Mouse (Mus musculus): ENCODE measurements around the gene Adra1b. TPM values are rescaled to one million over a fixed set of nuclear protein-coding genes. Genes with fewer than 3 reads are reported as not detected.

Gene Adra1b
- polyA plus RNA-seq, 2 experiments, result 0.99 to 2.3 TPM

DNA sequence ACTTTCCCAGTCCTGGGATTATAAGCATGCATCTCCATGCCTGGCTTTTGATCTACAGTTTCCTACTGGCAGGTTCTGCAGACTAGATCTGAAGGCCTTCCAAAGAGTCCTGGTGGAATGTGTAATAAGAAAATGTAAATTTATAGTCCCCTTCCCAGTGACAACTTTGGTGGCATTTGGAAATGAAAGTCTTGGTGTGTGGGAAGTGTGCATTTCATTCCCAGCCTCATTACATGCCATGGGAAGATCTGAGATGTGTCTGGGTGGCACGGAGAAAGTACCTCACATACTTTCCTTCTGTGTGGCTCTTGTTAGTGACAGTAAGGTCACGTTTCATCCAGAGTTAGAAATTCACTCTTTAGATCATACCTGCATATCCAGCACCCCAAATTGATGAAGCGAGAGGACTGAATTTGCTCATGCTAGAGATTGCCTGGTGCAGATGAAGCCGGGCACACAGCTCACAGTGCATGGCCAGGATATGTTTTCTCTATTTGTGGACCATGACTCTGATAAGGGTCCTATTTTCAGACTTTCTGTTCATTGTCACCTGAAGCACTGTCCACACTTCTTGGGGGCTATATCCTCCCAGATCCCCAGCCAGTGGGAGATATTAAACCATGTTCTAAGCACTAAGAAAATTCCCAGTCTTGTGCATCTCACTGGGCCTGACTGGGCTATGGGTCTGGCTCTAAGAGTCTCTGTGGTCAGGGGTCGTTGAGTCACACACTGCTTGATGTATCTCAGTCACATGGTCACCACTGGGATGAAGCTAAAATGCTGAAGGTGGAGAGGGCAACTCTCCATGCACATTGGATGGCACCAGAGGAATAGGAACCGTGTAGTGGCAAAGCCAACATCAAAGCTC is 35.5 kb downstream of the Adra1b start:
- no peak for DNase-seq (ENCODE audit: low spot score)
- TF ChIP-seq POLR2A (IDR thresholded peaks at IDR 0.05; ENCODE audit: borderline replicate concordance, extremely low read depth, insufficient read depth, insufficient read length), result no peak
- no peak overlapping the region for H3K4me2 ChIP-seq (replicated peaks; ENCODE audit: low read depth, low read length, severe bottlenecking)
- WGBS, result 78% methylated on average over 6 of the region's 6 CpGs
- no peaks in the 10 kb centered on the region for H3K36me3 ChIP-seq (ENCODE audit: control insufficient read depth, insufficient read depth, low read length)
- no peaks in the 10 kb centered on the region for H3K9me3 ChIP-seq (ENCODE audit: control insufficient read depth, low read length)
- no peaks in the 10 kb centered on the region for H3K27me3 ChIP-seq (ENCODE audit: control insufficient read depth, insufficient read depth, low read length)
- H3K27ac ChIP-seq (replicated peaks; ENCODE audit: low read depth, low read length), result no peak overlapping the region
- H3K9ac ChIP-seq (ENCODE audit: low read depth, low read length, severe bottlenecking), result no peak overlapping the region
- ATAC-seq (ENCODE audit: low FRiP score, low read depth), result no peak
- no peaks in the 10 kb centered on the region for H3K4me1 ChIP-seq (ENCODE audit: control insufficient read depth, insufficient read depth, low read length)
- H3K4me3 ChIP-seq (replicated peaks; ENCODE audit: low read length), result no peak overlapping the region

DNA sequence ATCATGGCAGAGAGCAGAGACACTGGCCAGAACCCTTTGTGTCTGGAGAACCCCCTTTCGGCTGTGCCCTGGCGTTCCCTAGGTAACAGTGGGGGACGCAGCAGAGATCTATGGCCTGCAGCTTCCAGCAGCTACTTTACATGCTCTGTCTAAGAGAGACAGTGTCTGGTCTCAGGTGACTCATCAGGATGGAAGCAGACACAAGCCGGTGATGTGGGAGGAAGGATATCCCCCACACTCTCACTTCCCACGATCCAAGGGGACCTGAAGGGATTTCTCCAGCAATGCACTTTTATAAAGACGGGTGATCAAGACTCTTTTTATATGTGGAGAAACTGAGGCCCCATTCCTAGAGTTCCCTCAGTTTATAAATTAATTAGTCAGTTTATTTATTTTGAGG is 48.0 kb downstream of the Adra1b start:
- H3K27ac ChIP-seq (replicated peaks; ENCODE audit: low read depth, low read length), result no peak overlapping the region
- 76% methylated on average over 6 of the region's 6 CpGs for WGBS
- H3K36me3 ChIP-seq (ENCODE audit: control insufficient read depth, insufficient read depth, low read length), result no peaks in the 10 kb centered on the region
- H3K9me3 ChIP-seq (ENCODE audit: control insufficient read depth, low read length), result no peaks in the 10 kb centered on the region
- no peak overlapping the region for H3K4me3 ChIP-seq (replicated peaks; ENCODE audit: low read length)
- no peak for ATAC-seq (ENCODE audit: low FRiP score, low read depth)
- H3K27me3 ChIP-seq (ENCODE audit: control insufficient read depth, insufficient read depth, low read length), result no peaks in the 10 kb centered on the region
- TF ChIP-seq POLR2A (IDR thresholded peaks at IDR 0.05; ENCODE audit: borderline replicate concordance, extremely low read depth, insufficient read depth, insufficient read length), result no peak
- no peak for DNase-seq (ENCODE audit: low spot score)
- no peak overlapping the region for H3K9ac ChIP-seq (ENCODE audit: low read depth, low read length, severe bottlenecking)
- H3K4me2 ChIP-seq (replicated peaks; ENCODE audit: low read depth, low read length, severe bottlenecking), result no peak overlapping the region
- H3K4me1 ChIP-seq (ENCODE audit: control insufficient read depth, insufficient read depth, low read length), result no peaks in the 10 kb centered on the region

DNA sequence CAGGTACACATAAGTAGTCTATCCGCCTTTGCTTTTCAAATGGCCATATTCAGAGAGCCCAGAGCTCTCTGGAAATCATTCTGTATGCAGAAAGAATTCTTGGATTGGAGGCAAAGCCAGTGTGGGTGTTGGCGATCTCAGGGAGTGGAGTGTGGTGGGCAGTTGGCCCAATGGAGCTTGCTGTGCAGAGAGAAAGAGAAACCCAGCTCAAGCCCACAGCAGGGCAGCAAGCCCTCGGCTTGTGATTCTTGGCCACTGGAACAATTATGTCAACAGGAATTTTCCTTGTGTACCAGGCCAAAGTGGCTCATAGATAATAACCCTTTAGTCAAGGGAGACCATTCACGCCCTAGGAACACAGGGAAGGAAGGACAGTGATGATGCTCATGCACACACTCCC is 53.0 kb downstream of the Adra1b start:
- Histone ChIP-seq H3K9ac (ENCODE audit: low read depth, low read length, severe bottlenecking) (no peak overlapping the region), H3K27me3 (ENCODE audit: control insufficient read depth, insufficient read depth, low read length) (no peaks in the 10 kb centered on the region), H3K9me3 (ENCODE audit: control insufficient read depth, low read length) (no peaks in the 10 kb centered on the region), H3K4me3 (replicated peaks; ENCODE audit: low read length) (no peak overlapping the region), H3K27ac (replicated peaks; ENCODE audit: low read depth, low read length) (no peak overlapping the region), H3K4me1 (ENCODE audit: control insufficient read depth, insufficient read depth, low read length) (no peaks in the 10 kb centered on the region), H3K4me2 (replicated peaks; ENCODE audit: low read depth, low read length, severe bottlenecking) (no peak overlapping the region), H3K36me3 (ENCODE audit: control insufficient read depth, insufficient read depth, low read length) (no peaks in the 10 kb centered on the region)
- no peak for ATAC-seq (ENCODE audit: low FRiP score, low read depth)
- WGBS, result 87% methylated on average over 4 of the region's 4 CpGs
- TF ChIP-seq POLR2A (IDR thresholded peaks at IDR 0.05; ENCODE audit: borderline replicate concordance, extremely low read depth, insufficient read depth, insufficient read length), result no peak
- DNase-seq (ENCODE audit: low spot score), result no peak

DNA sequence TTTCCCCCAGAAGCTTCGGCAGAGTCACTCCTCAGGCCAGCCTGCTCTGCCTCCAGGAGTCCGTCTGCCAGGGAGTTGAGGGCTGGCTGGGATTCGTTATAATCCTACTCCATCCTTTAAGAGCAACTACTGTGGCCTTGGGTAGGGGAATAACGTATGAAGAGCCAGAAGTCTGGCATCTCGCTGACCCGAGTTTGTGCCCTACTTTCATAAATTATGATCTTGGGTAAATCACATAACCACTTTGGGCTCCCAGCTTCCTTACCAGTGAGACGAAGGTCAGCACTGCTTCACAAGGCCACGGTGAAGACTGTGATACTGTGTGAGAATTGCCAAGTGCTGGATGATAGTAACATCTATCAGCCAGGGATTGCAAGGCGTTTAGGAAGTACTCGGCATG is 59.4 kb downstream of the Adra1b start:
- H3K4me1 ChIP-seq (ENCODE audit: control insufficient read depth, insufficient read depth, low read length), result no peaks in the 10 kb centered on the region
- no peak overlapping the region for H3K9ac ChIP-seq (ENCODE audit: low read depth, low read length, severe bottlenecking)
- TF ChIP-seq POLR2A (IDR thresholded peaks at IDR 0.05; ENCODE audit: borderline replicate concordance, extremely low read depth, insufficient read depth, insufficient read length), result no peak
- no peaks in the 10 kb centered on the region for H3K9me3 ChIP-seq (ENCODE audit: control insufficient read depth, low read length)
- 58% methylated on average over 10 of the region's 10 CpGs for WGBS
- H3K4me3 ChIP-seq (replicated peaks; ENCODE audit: low read length), result no peak overlapping the region
- DNase-seq (ENCODE audit: low spot score) (no peak), ATAC-seq (ENCODE audit: low FRiP score, low read depth) (no peak)
- H3K27ac ChIP-seq (replicated peaks; ENCODE audit: low read depth, low read length), result no peak overlapping the region
- 0 out of 2 replicates have a peak, but pooled peaks cover 4% of the 10 kb centered on the region for H3K27me3 ChIP-seq (ENCODE audit: control insufficient read depth, insufficient read depth, low read length)
- no peaks in the 10 kb centered on the region for H3K36me3 ChIP-seq (ENCODE audit: control insufficient read depth, insufficient read depth, low read length)
- H3K4me2 ChIP-seq (replicated peaks; ENCODE audit: low read depth, low read length, severe bottlenecking), result no peak overlapping the region

GRCm38 (mm10) chr11:43840491-43840890 is 60.5 kb downstream of the Adra1b start:
- DNase-seq (ENCODE audit: low spot score) (no peak), ATAC-seq (ENCODE audit: low FRiP score, low read depth) (no peak)
- WGBS, result 66% methylated on average over 6 of the region's 6 CpGs
- Histone ChIP-seq H3K27me3 (ENCODE audit: control insufficient read depth, insufficient read depth, low read length) (peaks cover 13% of the 10 kb centered on the region), H3K9ac (ENCODE audit: low read depth, low read length, severe bottlenecking) (no peak overlapping the region), H3K4me2 (replicated peaks; ENCODE audit: low read depth, low read length, severe bottlenecking) (no peak overlapping the region), H3K27ac (replicated peaks; ENCODE audit: low read depth, low read length) (no peak overlapping the region), H3K36me3 (ENCODE audit: control insufficient read depth, insufficient read depth, low read length) (no peaks in the 10 kb centered on the region), H3K4me3 (replicated peaks; ENCODE audit: low read length) (no peak overlapping the region), H3K4me1 (ENCODE audit: control insufficient read depth, insufficient read depth, low read length) (no peaks in the 10 kb centered on the region), H3K9me3 (ENCODE audit: control insufficient read depth, low read length) (no peaks in the 10 kb centered on the region)
- no peak for TF ChIP-seq POLR2A (IDR thresholded peaks at IDR 0.05; ENCODE audit: borderline replicate concordance, extremely low read depth, insufficient read depth, insufficient read length)

All from limb, embryonic 14.5 days (tissue).